Mouse (Mus musculus) G1E (cell line): ENCODE results near the gene Pgbd5.

ENCODE experiments used
- CTCF ChIP-seq: IDR thresholded peaks from 2 replicates; pipeline ENCODE4 v1.5.1; 2012; ENCODE audit warnings: low read depth, low read length, inconsistent platforms, mixed read lengths
- GATA1 ChIP-seq: IDR thresholded peaks from 2 replicates; pipeline ENCODE4 v1.6.1; 2012; ENCODE audit warnings: borderline replicate concordance, low read length, inconsistent platforms, mixed read lengths
- POLR2AphosphoS5 ChIP-seq: IDR thresholded peaks from 2 replicates; pipeline ENCODE4 v1.6.1; 2012; ENCODE audit warnings: low read depth, low read length, inconsistent platforms; ENCODE audit not compliant: insufficient replicate concordance
- TAL1 ChIP-seq: conservative IDR thresholded peaks from 2 replicates; pipeline ENCODE4 v1.6.1; 2012; ENCODE audit warnings: low read depth, low read length, inconsistent platforms, mixed read lengths

DNA sequence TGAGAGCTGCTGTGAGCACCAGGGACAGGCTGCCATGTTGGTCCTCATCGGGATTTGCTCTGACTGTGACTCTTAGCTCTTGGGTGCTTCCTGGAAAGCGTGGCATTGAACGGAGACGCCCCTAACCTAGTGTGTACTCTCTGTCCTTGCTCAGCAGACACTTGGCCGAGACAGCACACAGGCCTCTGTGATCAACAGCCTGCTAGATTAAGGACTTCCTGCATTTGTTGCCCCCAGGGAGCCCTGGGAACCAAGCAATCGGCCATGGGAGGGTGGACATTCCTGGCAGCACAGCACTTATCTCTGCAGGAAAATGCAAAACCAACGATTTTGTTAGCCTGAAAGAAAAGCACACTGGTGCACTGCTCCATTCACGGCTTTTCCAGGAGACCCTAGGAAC lies 18.0 kb downstream of the Pgbd5 start:
- TF ChIP-seq CTCF, result no peak
- TF ChIP-seq TAL1, result no peak
- TF ChIP-seq POLR2AphosphoS5, result no peak
- TF ChIP-seq GATA1, result no peak
